Mouse (Mus musculus): ENCODE measurements around the gene Hmgb1. TPM values are rescaled to one million over a fixed set of nuclear protein-coding genes. Genes with fewer than 3 reads are reported as not detected.
"Not testable (repeated sequence)": the region's sequence is repeated elsewhere in the genome, so short reads cannot be mapped to it uniquely, and the experiment has no call there.

The Hmgb1 gene
- polyA plus RNA-seq, 1 experiment from 2014 or later: 683 TPM

- WGBS: 58% methylated on average over 25 of the region's 25 CpGs
- H3K4me2 ChIP-seq: peak overlapping the region; percentile 28; the same call in 1 of the 2 replicates
- H3K4me3 ChIP-seq: no peak overlapping the region
- H3K27me3 ChIP-seq: no peaks in the 10 kb centered on the region
- H3K9me3 ChIP-seq (replicated peaks): no peaks in the 10 kb centered on the region
- H3K9ac ChIP-seq: no peak overlapping the region
- H3K36me3 ChIP-seq: no peaks in the 10 kb centered on the region
- 0 out of 2 replicates have a peak overlapping the region, but pooled peaks have one; percentile 4 for H3K27ac ChIP-seq
- H3K4me1 ChIP-seq (replicated peaks): no peaks in the 10 kb centered on the region
- ATAC-seq (replicated peaks; ENCODE audit: insufficient number of reproducible peaks, insufficient read depth, low FRiP score, low read depth): 0 out of 2 replicates have a peak, but pooled peaks have one; percentile 43
These were observed 40.4 kb downstream of the Hmgb1 start for GRCm38 (mm10) chr5:149143766-149144375.

GRCm38 (mm10) chr5:149141155-149141554, 43.1 kb downstream of the Hmgb1 start:
- H3K27ac ChIP-seq; H3K9ac ChIP-seq; H3K4me3 ChIP-seq; H3K4me1 ChIP-seq (replicated peaks); ATAC-seq (replicated peaks; ENCODE audit: insufficient number of reproducible peaks, insufficient read depth, low FRiP score, low read depth); H3K9me3 ChIP-seq (replicated peaks); H3K27me3 ChIP-seq; H3K4me2 ChIP-seq; H3K36me3 ChIP-seq: not testable (repeated sequence)
- WGBS: 88% methylated on average over 1 of the region's 1 CpGs

- 58% methylated on average over 9 of the region's 9 CpGs for WGBS
- no peak for ATAC-seq (replicated peaks; ENCODE audit: insufficient number of reproducible peaks, insufficient read depth, low FRiP score, low read depth)
- Histone ChIP-seq H3K4me3 (no peak overlapping the region), H3K36me3 (no peaks in the 10 kb centered on the region), H3K4me1 (replicated peaks) (peaks cover 10% of the 10 kb centered on the region), H3K27ac (no peak overlapping the region), H3K9ac (no peak overlapping the region), H3K9me3 (replicated peaks) (no peaks in the 10 kb centered on the region), H3K27me3 (no peaks in the 10 kb centered on the region), H3K4me2 (no peak overlapping the region)
These were observed 44.0 kb downstream of the Hmgb1 start for GRCm38 (mm10) chr5:149140336-149140735.

- not testable (repeated sequence) for H3K4me3 ChIP-seq; ATAC-seq (replicated peaks; ENCODE audit: insufficient number of reproducible peaks, insufficient read depth, low FRiP score, low read depth); H3K9ac ChIP-seq; H3K27me3 ChIP-seq; H3K27ac ChIP-seq; H3K4me2 ChIP-seq; H3K9me3 ChIP-seq (replicated peaks); H3K36me3 ChIP-seq
- peaks cover 22% of the 10 kb centered on the region for H3K4me1 ChIP-seq (replicated peaks)
- WGBS: 88% methylated on average over 6 of the region's 6 CpGs
These were observed 46.2 kb downstream of the Hmgb1 start for GRCm38 (mm10) chr5:149138087-149138486.

GRCm38 (mm10) chr5:149137447-149137846, 46.8 kb downstream of the Hmgb1 start:
- no peaks in the 10 kb centered on the region for H3K9me3 ChIP-seq (replicated peaks)
- H3K36me3 ChIP-seq: no peaks in the 10 kb centered on the region
- H3K4me2 ChIP-seq: no peak overlapping the region
- WGBS: 36% methylated on average over 3 of the region's 3 CpGs
- H3K4me1 ChIP-seq (replicated peaks): peaks cover 22% of the 10 kb centered on the region
- no peaks in the 10 kb centered on the region for H3K27me3 ChIP-seq
- no peak for ATAC-seq (replicated peaks; ENCODE audit: insufficient number of reproducible peaks, insufficient read depth, low FRiP score, low read depth)
- no peak overlapping the region for H3K27ac ChIP-seq
- H3K4me3 ChIP-seq: no peak overlapping the region
- H3K9ac ChIP-seq: no peak overlapping the region

- ATAC-seq (replicated peaks; ENCODE audit: insufficient number of reproducible peaks, insufficient read depth, low FRiP score, low read depth): peak; percentile 58; the same call in 1 of the 2 replicates
- no peak overlapping the region; the same call in 1 of the 2 replicates for H3K27ac ChIP-seq
- 42% methylated on average over 4 of the region's 4 CpGs for WGBS
These were observed 47.3 kb downstream of the Hmgb1 start for GRCm38 (mm10) chr5:149136933-149137365.

GRCm38 (mm10) chr5:149135455-149136354, 48.6 kb downstream of the Hmgb1 start:
- Histone ChIP-seq H3K27ac (peak overlapping the region; percentile 33; the same call in 1 of the 2 replicates), H3K36me3 (no peaks in the 10 kb centered on the region), H3K9ac (no peak overlapping the region), H3K4me1 (replicated peaks) (peaks cover 22% of the 10 kb centered on the region), H3K4me3 (no peak overlapping the region), H3K9me3 (replicated peaks) (no peaks in the 10 kb centered on the region), H3K4me2 (no peak overlapping the region), H3K27me3 (no peaks in the 10 kb centered on the region)
- WGBS: 76% methylated on average over 10 of the region's 10 CpGs
- no peak for ATAC-seq (replicated peaks; ENCODE audit: insufficient number of reproducible peaks, insufficient read depth, low FRiP score, low read depth)

More at GRCm38 (mm10) chr5:149136933-149137365, 47.3 kb downstream of the Hmgb1 start:
- Histone ChIP-seq H3K27me3 (no peaks in the 10 kb centered on the region), H3K4me3 (no peak overlapping the region), H3K4me2 (no peak overlapping the region), H3K9me3 (replicated peaks) (no peaks in the 10 kb centered on the region), H3K4me1 (replicated peaks) (peaks cover 22% of the 10 kb centered on the region), H3K9ac (no peak overlapping the region), H3K36me3 (no peaks in the 10 kb centered on the region)

GRCm38 (mm10) chr5:149134751-149135454, 49.4 kb downstream of the Hmgb1 start:
- H3K9me3 ChIP-seq (replicated peaks): no peaks in the 10 kb centered on the region
- H3K4me2 ChIP-seq: peak overlapping the region; percentile 35; the same call in 1 of the 2 replicates
- peak overlapping the region; percentile 33; the same call in 1 of the 2 replicates for H3K27ac ChIP-seq
- peaks cover 22% of the 10 kb centered on the region for H3K4me1 ChIP-seq (replicated peaks)
- H3K4me3 ChIP-seq: no peak overlapping the region
- H3K36me3 ChIP-seq: no peaks in the 10 kb centered on the region
- no peak overlapping the region for H3K9ac ChIP-seq
- ATAC-seq (replicated peaks; ENCODE audit: insufficient number of reproducible peaks, insufficient read depth, low FRiP score, low read depth): 0 out of 2 replicates have a peak, but pooled peaks have one; percentile 43
- H3K27me3 ChIP-seq: no peaks in the 10 kb centered on the region
- 40% methylated on average over 10 of the region's 10 CpGs for WGBS

- Histone ChIP-seq H3K4me2 (no peak overlapping the region), H3K4me1 (replicated peaks) (no peaks in the 10 kb centered on the region), H3K27ac (no peak overlapping the region), H3K9me3 (replicated peaks) (no peaks in the 10 kb centered on the region), H3K4me3 (no peak overlapping the region), H3K27me3 (no peaks in the 10 kb centered on the region), H3K36me3 (no peaks in the 10 kb centered on the region), H3K9ac (no peak overlapping the region)
- WGBS: 68% methylated on average over 15 of the region's 15 CpGs
- ATAC-seq (replicated peaks; ENCODE audit: insufficient number of reproducible peaks, insufficient read depth, low FRiP score, low read depth): no peak
These were observed 55.8 kb downstream of the Hmgb1 start for GRCm38 (mm10) chr5:149128473-149128872.

- H3K4me3 ChIP-seq: no peak overlapping the region
- H3K4me2 ChIP-seq: no peak overlapping the region
- H3K27ac ChIP-seq: no peak overlapping the region
- H3K9ac ChIP-seq: no peak overlapping the region
- H3K27me3 ChIP-seq: no peaks in the 10 kb centered on the region
- WGBS: 85% methylated on average over 6 of the region's 6 CpGs
- ATAC-seq (replicated peaks; ENCODE audit: insufficient number of reproducible peaks, insufficient read depth, low FRiP score, low read depth): no peak
- no peaks in the 10 kb centered on the region for H3K4me1 ChIP-seq (replicated peaks)
- no peaks in the 10 kb centered on the region for H3K36me3 ChIP-seq
- no peaks in the 10 kb centered on the region for H3K9me3 ChIP-seq (replicated peaks)
These were observed 60.5 kb downstream of the Hmgb1 start for GRCm38 (mm10) chr5:149123795-149124194.

- 87% methylated on average over 16 of the region's 16 CpGs for WGBS
- Histone ChIP-seq H3K27ac (no peak overlapping the region), H3K27me3 (no peaks in the 10 kb centered on the region), H3K9me3 (replicated peaks) (no peaks in the 10 kb centered on the region), H3K4me2 (no peak overlapping the region), H3K9ac (no peak overlapping the region), H3K4me3 (no peak overlapping the region), H3K4me1 (replicated peaks) (0 out of 2 replicates have a peak, but pooled peaks cover 3% of the 10 kb centered on the region), H3K36me3 (no peaks in the 10 kb centered on the region)
- no peak for ATAC-seq (replicated peaks; ENCODE audit: insufficient number of reproducible peaks, insufficient read depth, low FRiP score, low read depth)
These were observed 64.9 kb downstream of the Hmgb1 start for GRCm38 (mm10) chr5:149119341-149119881.
